Mouse (Mus musculus): ENCODE data around the gene Dcun1d4.

GRCm38 (mm10) chr5:73474412-73475405 is 6.1 kb upstream of the Dcun1d4 start:
- TF ChIP-seq MAFK (IDR thresholded peaks at IDR 0.05; ENCODE audit: insufficient read depth, low read depth, low read length) (no peak), CHD2 (IDR thresholded peaks at IDR 0.05; ENCODE audit: low read depth, low read length) (no peak), HCFC1 (IDR thresholded peaks at IDR 0.05; ENCODE audit: borderline replicate concordance, insufficient read depth, low read length) (no peak), ZC3H11A (IDR thresholded peaks at IDR 0.05; ENCODE audit: borderline replicate concordance, low read depth, low read length) (no peak)
